Mouse (Mus musculus) liver, embryonic 16.5 days (tissue): ENCODE results near the gene Bicral. TPM values are rescaled to one million over a fixed set of nuclear protein-coding genes. Genes with fewer than 3 reads are reported as not detected.

Experiments
- ATAC-seq: fragments of 200-750 bp; cut with Nextera tagmentation; 2 replicates; pipeline ENCODE4 v1.8.0; 2017; ENCODE audit warnings: low read depth, mild to moderate bottlenecking, moderate number of reproducible peaks, moderate library complexity
- H3K27ac ChIP-seq: fragments of 300-500 bp; sonication (generic); 2 replicates; pipeline ENCODE4 v1.5.1; 2014; ENCODE audit warnings: mild to moderate bottlenecking, low read length
- H3K27me3 ChIP-seq: fragments of 300-500 bp; sonication (generic); 2 replicates; pipeline ENCODE4 v1.6.1; 2014; ENCODE audit warnings: low read depth, low read length, mixed read lengths; ENCODE audit not compliant: control insufficient read depth, insufficient read depth
- H3K36me3 ChIP-seq: fragments of 300-500 bp; sonication (generic); 2 replicates; pipeline ENCODE4 v1.6.1; 2014; ENCODE audit warnings: mild to moderate bottlenecking; ENCODE audit not compliant: control insufficient read depth, insufficient read depth
- H3K4me1 ChIP-seq: fragments of 300-500 bp; sonication (generic); 2 replicates; pipeline ENCODE4 v1.6.1; 2014; ENCODE audit warnings: low read depth, low read length, mixed read lengths; ENCODE audit not compliant: control insufficient read depth
- H3K4me2 ChIP-seq: fragments of 300-500 bp; sonication (generic); 2 replicates; pipeline ENCODE4 v1.6.1; 2014; ENCODE audit warnings: low read depth, low read length, mixed read lengths
- H3K4me3 ChIP-seq: fragments of 300-500 bp; sonication (generic); 2 replicates; pipeline ENCODE4 v1.5.1; 2014; ENCODE audit warnings: low read depth, mild to moderate bottlenecking, low read length
- H3K9ac ChIP-seq: fragments of 300-500 bp; sonication (generic); 2 replicates; pipeline ENCODE4 v1.6.1; 2014; ENCODE audit warnings: low read depth, low read length
- H3K9me3 ChIP-seq: fragments of 300-500 bp; sonication (generic); replicated peaks from 2 replicates; pipeline ENCODE4 v1.6.1; 2016; ENCODE audit warnings: low read length; ENCODE audit not compliant: control insufficient read depth
- WGBS: fragments of 180-500 bp; shearing (Covaris S2); extraction: QIAGEN DNeasy Blood & Tissue Kit; methylation state at CpG from one replicate; pipeline ENCODE4 v1.1.7; 2014; ENCODE audit not compliant: insufficient replicate concordance; 5-methylcytosine and 5-hydroxymethylcytosine counted together
- polyA plus RNA-seq: library from polyadenylated mRNA; unstranded; fragments of >200 nt; fragmentation: Nextera tagmentation; extraction: Ambion mirVana; gene quantifications from 2 replicates; pipeline ENCODE4 v1.2.1, GENCODE M21; 2015

Gene Bicral
- polyA plus RNA-seq, 1 experiment from 2014 or later = 2.5 TPM

DNA sequence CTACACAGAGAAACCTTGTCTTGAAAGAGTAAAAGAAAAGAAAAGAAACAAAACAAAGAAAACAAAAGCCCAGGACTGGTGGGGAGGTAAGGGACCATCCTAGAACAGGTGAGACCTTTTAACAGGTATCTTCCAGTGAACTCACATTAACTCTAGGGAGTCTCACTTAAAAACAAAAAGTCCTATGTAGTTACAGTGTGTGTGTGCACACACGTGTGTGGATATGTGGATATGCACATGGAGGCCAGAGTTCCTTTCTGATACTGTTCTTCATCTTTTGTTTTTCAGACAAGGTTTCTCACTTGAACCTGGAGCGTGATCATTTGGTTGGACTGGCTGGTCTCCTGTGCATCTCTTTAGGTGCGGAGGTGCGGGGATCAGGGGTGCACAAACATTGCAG, 107.7 kb downstream of the Bicral start:
- Histone ChIP-seq H3K9ac (peak overlapping the region; percentile 73), H3K4me2 (peak overlapping the region; percentile 88), H3K4me1 (peaks cover 15% of the 10 kb centered on the region), H3K27me3 (no peaks in the 10 kb centered on the region), H3K36me3 (peaks cover 2% of the 10 kb centered on the region; the same call in 1 of the 2 replicates), H3K4me3 (peak overlapping the region; percentile 77), H3K27ac (peak overlapping the region; percentile 91; the same call in 1 of the 2 replicates), H3K9me3 (no peaks in the 10 kb centered on the region)
- WGBS = 68% methylated on average over 4 of the region's 4 CpGs
- ATAC-seq = no peak

DNA sequence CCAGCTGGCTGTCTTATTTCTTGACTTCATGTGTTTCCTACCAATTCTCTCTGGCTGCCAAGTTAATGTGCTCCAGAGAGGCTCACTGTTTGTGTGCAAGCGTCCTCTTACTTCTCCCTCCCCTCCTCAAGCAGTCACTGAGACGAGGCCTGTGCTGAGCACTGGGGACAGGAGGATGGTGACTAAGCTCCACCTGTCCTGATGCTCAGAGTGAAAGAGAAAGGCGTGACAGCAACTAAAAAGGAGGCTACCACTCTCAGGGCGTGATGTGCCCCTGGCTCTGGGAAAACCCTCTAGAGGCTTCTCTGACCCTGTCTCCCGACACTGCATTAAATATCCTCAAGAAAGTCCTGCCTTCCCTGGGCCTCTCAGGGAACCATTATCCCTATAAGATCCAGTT, 109.0 kb downstream of the Bicral start:
- Histone ChIP-seq H3K27ac (no peak overlapping the region), H3K36me3 (peaks cover 2% of the 10 kb centered on the region; the same call in 1 of the 2 replicates), H3K9ac (no peak overlapping the region), H3K9me3 (no peaks in the 10 kb centered on the region), H3K4me1 (peaks cover 15% of the 10 kb centered on the region), H3K4me3 (no peak overlapping the region), H3K27me3 (no peaks in the 10 kb centered on the region), H3K4me2 (no peak overlapping the region)
- no peak for ATAC-seq
- 74% methylated on average over 5 of the region's 5 CpGs for WGBS

Other genes starting within 250 kb of the Bicral start
- 8.4 and 9.4 TPM in 2 replicates for gene Ptk7, start 229.0 kb downstream of the Bicral start, polyA plus RNA-seq
- 10.0 and 12.2 TPM in 2 replicates for gene Klc4, start 212.5 kb downstream of the Bicral start, polyA plus RNA-seq
- gene Mrpl2, start 212.3 kb downstream of the Bicral start, polyA plus RNA-seq = 58.1 and 67.0 TPM in 2 replicates
- 10.7 and 11.6 TPM in 2 replicates for gene Cul7, start 208.1 kb downstream of the Bicral start, polyA plus RNA-seq
- 17.4 and 18.9 TPM in 2 replicates for gene Rrp36, start 184.1 kb downstream of the Bicral start, polyA plus RNA-seq
- gene Mea1, start 179.7 kb downstream of the Bicral start, polyA plus RNA-seq = 50.1 and 50.6 TPM in 2 replicates
- 51.6 and 52.0 TPM in 2 replicates for gene Klhdc3, start 177.6 kb downstream of the Bicral start, polyA plus RNA-seq
- 25.5 and 28.7 TPM in 2 replicates for gene Ppp2r5d, start 153.4 kb downstream of the Bicral start, polyA plus RNA-seq
- 8.1 and 10.4 TPM in 2 replicates for gene Pex6, start 147.0 kb downstream of the Bicral start, polyA plus RNA-seq
- 112 and 152 TPM in 2 replicates for gene Gnmt, start 129.3 kb downstream of the Bicral start, polyA plus RNA-seq
- 24.7 TPM in 2 replicates for gene Cnpy3, start 106.3 kb downstream of the Bicral start, polyA plus RNA-seq
- 0.13 and 0.16 TPM in 2 replicates for gene Ptcra, start 94.8 kb downstream of the Bicral start, polyA plus RNA-seq
- 56.1 and 56.6 TPM in 2 replicates for gene 2310039H08Rik, start 85.8 kb downstream of the Bicral start, polyA plus RNA-seq
- gene Rpl7l1, start 75.8 kb downstream of the Bicral start, polyA plus RNA-seq = 68.9 and 72.2 TPM in 2 replicates
- gene Tbcc, start 32.2 kb upstream of the Bicral start, polyA plus RNA-seq = 15.5 and 16.3 TPM in 2 replicates
- not detected in 2 replicates for gene Prph2, start 52.0 kb upstream of the Bicral start, polyA plus RNA-seq
- 8.6 and 9.5 TPM in 2 replicates for gene Ubr2, start 152.1 kb upstream of the Bicral start, polyA plus RNA-seq